Mouse (Mus musculus) R1 (cell line): Measurements from ENCODE around the gene Gm19426.

ENCODE experiments used
- DNase-seq: peaks from one replicate; pipeline ENCODE4 v3.0.0-alpha.2; 2018; ENCODE audit warnings: low read depth, low spot score

The Gm19426 gene

DNA sequence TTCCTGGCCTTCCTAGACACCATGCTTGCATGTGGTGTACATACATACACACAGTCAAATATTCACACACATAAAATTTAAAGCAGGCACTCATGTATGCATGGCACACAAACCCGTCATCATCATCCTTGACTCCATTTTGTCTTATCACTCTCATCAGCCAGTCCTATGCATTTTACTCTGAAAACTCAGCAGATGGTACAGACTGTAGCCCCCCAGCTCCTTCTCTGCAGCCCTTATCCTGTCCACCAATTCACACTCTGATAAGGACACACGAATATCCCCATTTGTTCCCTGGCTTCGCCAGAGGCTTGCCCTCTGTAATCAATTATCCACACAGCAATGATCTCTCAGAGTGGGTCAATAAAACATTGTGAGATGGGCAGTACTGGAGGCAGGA lies 22.3 kb downstream of the Gm19426 start:
- DNase-seq, result no peak

DNA sequence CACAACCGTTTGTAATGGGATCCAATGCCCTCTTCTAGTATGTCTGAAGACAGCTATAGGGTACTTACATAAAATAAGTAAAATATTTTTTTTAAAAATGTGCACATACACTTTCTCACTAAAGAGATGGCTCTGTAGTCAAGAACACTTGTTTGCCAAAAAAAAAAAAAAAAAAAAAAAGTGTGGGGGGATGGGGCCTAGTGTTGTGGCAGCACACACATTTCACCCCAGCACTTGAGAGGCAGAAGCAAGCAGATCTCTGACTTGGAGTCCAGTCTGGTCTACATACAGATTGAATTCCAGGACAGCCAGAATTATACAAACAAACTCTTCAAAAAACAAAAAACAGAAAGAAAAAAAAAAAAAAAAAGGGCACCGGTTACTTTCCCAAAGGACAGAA lies 22.7 kb downstream of the Gm19426 start:
- DNase-seq, result no peak

DNA sequence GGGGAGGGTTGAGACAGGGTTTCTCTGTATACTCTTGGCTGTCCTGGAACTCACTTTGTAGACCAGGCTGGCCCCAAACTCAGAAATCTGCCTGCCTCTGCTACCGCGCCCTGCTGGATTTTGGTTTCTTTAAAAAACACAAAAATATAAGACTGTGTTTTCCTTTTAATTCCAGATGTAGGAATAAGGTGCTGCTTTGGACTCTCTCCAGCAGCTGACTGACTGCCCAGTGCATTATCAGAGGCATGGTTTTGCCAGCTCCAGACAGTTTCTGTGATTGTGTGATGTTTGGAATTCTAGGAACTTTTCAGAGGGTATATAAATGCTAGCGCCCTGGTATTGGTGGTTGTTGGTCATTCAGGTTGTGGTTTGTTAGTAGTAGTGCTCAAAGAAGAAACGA lies 26.1 kb downstream of the Gm19426 start:
- no peak for DNase-seq

DNA sequence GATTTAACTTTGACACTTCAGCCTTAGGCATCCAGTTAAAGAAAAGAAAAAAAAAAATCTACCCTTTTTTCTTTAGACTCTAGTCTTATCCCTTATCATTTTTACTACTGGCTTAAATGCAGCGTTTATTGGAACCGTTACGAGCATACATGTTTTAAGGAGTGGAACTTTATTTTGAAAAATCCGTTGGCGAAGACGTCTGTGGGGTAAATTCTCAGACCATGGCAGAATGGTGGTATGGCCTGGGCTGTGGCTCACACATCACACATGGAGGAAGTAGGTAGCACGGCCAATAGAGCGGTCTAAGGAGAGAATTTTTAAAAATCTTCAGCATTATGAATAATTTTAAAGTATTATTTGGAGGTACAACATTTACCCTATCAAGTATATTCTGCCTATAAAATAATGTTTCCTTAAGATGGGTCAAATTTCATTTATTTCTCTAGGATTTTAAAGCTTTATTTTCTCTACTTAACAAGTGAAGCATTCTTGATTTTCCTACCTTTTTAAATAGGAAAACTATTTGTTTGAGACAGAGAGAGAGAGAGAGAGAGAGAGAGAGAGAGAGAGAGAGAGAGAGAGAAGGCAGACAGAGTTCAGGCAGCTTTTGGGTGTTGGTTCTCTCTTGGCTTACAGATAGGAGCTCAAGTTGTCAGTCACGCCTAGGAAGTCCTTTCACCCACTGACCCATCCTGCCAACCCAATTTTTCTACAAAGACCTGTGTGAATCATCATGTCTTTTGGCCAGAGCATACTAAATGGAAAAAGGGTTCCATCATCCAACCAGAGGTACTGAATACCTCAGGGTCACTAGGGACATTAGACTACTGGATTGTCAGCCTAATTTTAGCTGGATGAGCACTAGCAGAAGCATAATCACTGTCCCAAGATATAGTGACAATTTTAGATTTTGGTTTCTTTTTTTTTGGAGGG lies 26.8 kb downstream of the Gm19426 start:
- no peak for DNase-seq

DNA sequence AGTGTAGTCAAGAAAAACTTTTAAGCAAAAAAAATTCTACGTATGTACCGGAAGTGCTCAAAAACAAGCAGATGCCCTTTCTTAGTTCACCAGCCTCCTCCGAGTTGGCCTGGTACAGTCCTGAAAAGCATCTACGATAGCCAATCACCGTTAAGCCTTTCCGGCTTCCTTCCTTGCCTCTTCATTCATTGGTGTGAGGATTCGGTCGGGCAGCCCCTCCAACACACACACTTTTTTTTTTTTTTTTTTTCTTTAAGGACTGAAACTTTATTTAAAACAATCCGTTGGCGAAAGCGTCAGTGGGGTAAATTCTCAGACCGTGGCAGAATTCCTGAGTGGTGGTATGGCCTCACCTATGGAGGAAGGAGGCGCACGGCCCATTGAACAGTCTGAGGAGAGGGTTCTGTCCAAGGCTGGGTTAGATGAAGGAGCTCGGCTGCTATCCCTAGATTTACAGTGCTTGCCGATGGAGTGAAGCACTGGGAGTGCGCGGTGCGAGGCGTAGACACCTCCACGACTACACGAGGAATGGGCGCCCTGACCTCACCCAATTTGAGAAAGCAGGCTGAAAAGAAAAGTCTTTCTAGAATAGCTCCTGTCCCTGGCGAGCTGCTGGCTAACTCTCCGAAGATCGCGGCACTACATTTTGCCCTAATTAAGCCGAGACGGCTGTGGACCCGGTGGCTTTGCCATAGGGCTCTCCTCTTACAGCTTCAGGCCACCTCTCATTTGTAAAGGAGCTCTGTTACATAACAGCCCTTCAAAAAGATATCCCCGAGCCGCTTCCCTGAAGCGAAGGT lies 27.7 kb downstream of the Gm19426 start:
- peak; percentile 99 for DNase-seq

- DNase-seq, result peak; percentile 98
These were observed 28.5 kb downstream of the Gm19426 start, which contains the start of gene Zdhhc5 for GRCm38 (mm10) chr2:84714811-84715561. Gene Zdhhc5 (minus strand): TSS chr2:84715180.

GRCm38 (mm10) chr2:84714422-84714810 lies 29.0 kb downstream of the Gm19426 start:
- peak; percentile 44 for DNase-seq

DNA sequence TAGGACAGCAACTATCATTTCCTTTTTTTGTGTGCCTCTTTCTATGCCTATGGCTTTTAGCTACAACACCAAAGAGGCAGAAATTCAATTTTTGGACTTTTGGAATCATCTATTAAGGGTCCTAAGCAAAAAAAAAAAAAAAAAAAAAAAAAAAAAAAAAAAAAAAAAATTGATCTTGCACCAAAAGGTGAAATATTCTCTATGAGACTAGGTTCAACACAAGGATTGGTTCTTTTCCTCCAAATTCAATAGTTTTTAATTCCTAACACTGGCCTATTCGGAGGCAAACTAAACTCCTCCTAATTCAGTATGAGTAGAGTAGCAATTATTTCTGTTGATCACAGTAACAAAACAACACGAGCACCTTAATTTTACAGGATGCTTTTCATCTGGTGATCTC lies 31.6 kb downstream of the Gm19426 start:
- no peak for DNase-seq

GRCm38 (mm10) chr2:84707523-84707922 lies 35.9 kb downstream of the Gm19426 start:
- DNase-seq, result no peak

DNA sequence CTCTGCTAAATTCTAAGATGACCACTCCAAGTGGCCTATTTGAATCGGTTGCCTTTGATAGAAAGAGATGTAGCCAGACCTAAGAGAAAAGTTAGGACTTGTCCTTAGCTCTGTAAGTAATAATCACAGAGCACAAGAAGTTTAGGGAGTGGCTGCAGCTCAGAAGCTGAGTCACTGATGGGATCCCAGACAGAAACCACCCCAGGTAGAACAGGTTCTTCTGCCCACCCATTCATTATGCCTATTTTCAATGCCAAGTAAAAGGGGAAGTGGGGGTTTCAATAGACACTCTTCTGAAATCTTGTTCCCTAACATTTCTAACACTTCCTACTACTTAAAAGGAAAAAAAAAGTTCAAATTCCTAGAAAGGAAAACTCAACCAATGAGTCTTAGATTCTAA lies 38.2 kb downstream of the Gm19426 start:
- peak; percentile 10 for DNase-seq

DNA sequence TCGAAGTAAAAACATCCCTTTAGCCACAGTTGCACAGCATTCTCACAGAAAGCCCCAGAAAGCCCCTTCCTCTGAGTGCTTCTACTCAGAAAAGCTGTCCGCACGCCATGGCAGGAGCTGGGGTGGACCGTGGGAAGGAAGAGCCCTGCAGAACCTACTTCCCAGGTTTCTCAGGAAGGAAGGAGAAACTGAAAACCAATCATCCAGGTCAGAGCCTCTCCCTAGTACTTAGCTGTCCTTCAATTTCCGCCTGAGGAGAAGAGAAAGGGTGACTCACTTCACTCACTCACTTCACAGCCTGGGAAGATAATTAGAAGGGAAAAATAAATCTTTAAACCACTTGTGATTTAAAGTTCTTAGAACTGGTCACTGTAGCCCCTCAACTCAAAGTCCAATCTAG lies 39.1 kb downstream of the Gm19426 start:
- DNase-seq, result no peak

DNA sequence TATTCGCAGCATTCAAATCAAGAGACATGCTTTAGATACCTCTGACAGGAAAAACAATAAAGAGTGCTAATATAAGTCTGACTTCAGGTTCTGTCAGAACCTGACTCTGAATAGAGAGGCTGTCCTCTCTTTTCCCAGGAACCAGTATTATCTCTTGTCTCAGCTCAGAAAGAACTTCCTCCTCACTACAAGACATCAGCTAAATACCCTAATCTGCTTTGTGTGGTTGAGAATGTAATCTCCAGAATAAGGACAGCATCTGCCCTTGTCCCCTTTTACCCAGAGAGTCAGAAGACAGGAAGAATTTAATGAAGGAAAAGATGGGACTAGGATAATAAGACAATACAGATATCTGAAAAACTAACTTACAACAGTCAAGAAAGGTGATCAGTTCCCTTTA lies 40.0 kb downstream of the Gm19426 start:
- DNase-seq, result no peak

DNA sequence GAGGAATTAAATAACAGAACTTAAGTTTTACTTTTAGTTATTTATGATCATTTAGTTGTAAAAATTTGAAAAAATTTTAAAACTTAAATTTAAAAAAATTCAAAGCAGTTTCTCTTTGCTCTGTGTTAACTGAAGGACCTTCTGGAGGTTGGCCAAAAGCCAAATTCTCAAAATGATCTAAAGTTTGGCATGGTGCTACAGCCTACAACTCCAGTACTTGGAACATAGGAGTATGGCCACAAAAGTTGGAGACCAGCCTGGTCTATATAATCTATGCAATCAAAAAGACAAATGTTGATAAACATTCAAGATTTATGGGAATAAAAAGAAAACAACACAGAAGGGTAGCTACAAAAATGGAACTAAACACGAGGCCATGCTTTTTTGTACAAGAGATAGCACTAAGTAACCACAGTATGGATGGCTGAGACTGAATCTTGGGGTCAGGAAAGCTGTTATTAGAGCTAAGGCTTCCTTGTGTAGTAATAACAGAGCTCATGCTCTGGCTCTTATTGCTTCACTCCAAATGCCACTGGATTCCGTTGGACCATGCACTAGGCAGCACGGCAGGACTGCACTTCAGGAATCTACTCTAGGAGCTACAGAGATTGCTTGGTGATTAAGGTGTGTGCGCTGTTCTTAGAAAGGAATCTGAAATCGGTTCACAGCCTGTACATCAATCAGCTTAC lies 48.3 kb downstream of the Gm19426 start:
- DNase-seq, result no peak
